Mouse (Mus musculus) small intestine, adult 2 months (tissue): ENCODE data around the gene Wfdc2.

Source experiments
- CTCF ChIP-seq: fragments of 200-500 bp; IDR thresholded peaks from 2 replicates; pipeline ENCODE4 v1.5.1; 2012; ENCODE audit warnings: low read depth, mild to moderate bottlenecking, control low read depth, inconsistent platforms, low read length, moderate library complexity, mixed read lengths; ENCODE audit not compliant: insufficient replicate concordance, insufficient read length; ENCODE audit errors: extremely low read depth
- POLR2A ChIP-seq: fragments of 200-500 bp; IDR thresholded peaks from 2 replicates; pipeline ENCODE4 v1.6.1; 2012; ENCODE audit warnings: low read depth, mild to moderate bottlenecking, control low read depth, inconsistent platforms, low read length, moderate library complexity

GRCm38 (mm10) chr2:164604411-164604810 lies 42.2 kb downstream of the Wfdc2 start:
- no peak for TF ChIP-seq CTCF
- no peak for TF ChIP-seq POLR2A
